Mouse (Mus musculus): Measurements from ENCODE around the gene Dgkd. TPM values are rescaled to one million over a fixed set of nuclear protein-coding genes. Genes with fewer than 3 reads are reported as not detected.

Dgkd gene
- 21.5 and 47.1 TPM in 2 replicates for polyA plus RNA-seq (2012; rRNA removed)

- TF ChIP-seq CTCF (IDR thresholded peaks at IDR 0.05; ENCODE audit: extremely low read depth, insufficient read length, insufficient replicate concordance, low read depth, low read length) = no peak
- TF ChIP-seq POLR2A (IDR thresholded peaks at IDR 0.05; ENCODE audit: low read depth, low read length) = peak; percentile 31
Measured at GRCm38 (mm10) chr1:87852892-87853600, at the start of gene Dgkd. Gene Dgkd (plus strand): TSS chr1:87853287.

GRCm38 (mm10) chr1:87803576-87803975 lies 49.5 kb upstream of the Dgkd start, which contains the start of gene Sag:
Gene Sag (plus strand): TSS chr1:87803680.
- Histone ChIP-seq H3K36me3 (ENCODE audit: control insufficient read depth, insufficient read depth, low read length) (no peaks in the 10 kb centered on the region), H3K4me3 (ENCODE audit: low read depth, low read length) (no peak within 1 kb of the TSS), H3K4me1 (ENCODE audit: control insufficient read depth, insufficient read depth, insufficient read length, low read length) (no peaks in the 10 kb centered on the region), H3K27ac (ENCODE audit: insufficient read depth, low read depth, low read length) (no peak within 1 kb of the TSS), H3K27me3 (ENCODE audit: control insufficient read depth, insufficient read depth, low read length) (no peaks in the 10 kb centered on the region)
- TF ChIP-seq POLR2A (IDR thresholded peaks at IDR 0.05; ENCODE audit: low read depth, low read length) = no peak
- WGBS = 66% methylated on average over 6 of the region's 6 CpGs

More at GRCm38 (mm10) chr1:87852892-87853600, at the start of gene Dgkd:
- H3K4me1 ChIP-seq (ENCODE audit: control insufficient read depth, insufficient read depth, insufficient read length, low read length) = peaks cover 9% of the 10 kb centered on the region; the same call in 1 of the 2 replicates
- no peaks in the 10 kb centered on the region for H3K27me3 ChIP-seq (ENCODE audit: control insufficient read depth, insufficient read depth, low read length)
- peak within 1 kb of the TSS; percentile 64 for H3K27ac ChIP-seq (ENCODE audit: insufficient read depth, low read depth, low read length)
- no peaks in the 10 kb centered on the region for H3K36me3 ChIP-seq (ENCODE audit: control insufficient read depth, insufficient read depth, low read length)
- under 1% methylated on average over 62 of the region's 74 CpGs for WGBS
- H3K4me3 ChIP-seq (ENCODE audit: low read depth, low read length) = peak within 1 kb of the TSS; percentile 88

GRCm38 (mm10) chr1:87807751-87808150 lies 45.3 kb upstream of the Dgkd start:
- no peaks in the 10 kb centered on the region for H3K36me3 ChIP-seq (ENCODE audit: control insufficient read depth, insufficient read depth, low read length)
- no peak for TF ChIP-seq CTCF (IDR thresholded peaks at IDR 0.05; ENCODE audit: extremely low read depth, insufficient read length, insufficient replicate concordance, low read depth, low read length)
- no peak for TF ChIP-seq POLR2A (IDR thresholded peaks at IDR 0.05; ENCODE audit: low read depth, low read length)
- H3K27me3 ChIP-seq (ENCODE audit: control insufficient read depth, insufficient read depth, low read length) = no peaks in the 10 kb centered on the region
- no peak overlapping the region for H3K27ac ChIP-seq (ENCODE audit: insufficient read depth, low read depth, low read length)
- no peaks in the 10 kb centered on the region for H3K4me1 ChIP-seq (ENCODE audit: control insufficient read depth, insufficient read depth, insufficient read length, low read length)
- 100% methylated on average over 1 of the region's 1 CpGs for WGBS
- H3K4me3 ChIP-seq (ENCODE audit: low read depth, low read length) = no peak overlapping the region

- Histone ChIP-seq H3K27ac (ENCODE audit: insufficient read depth, low read depth, low read length) (no peak overlapping the region), H3K4me3 (ENCODE audit: low read depth, low read length) (no peak overlapping the region), H3K4me1 (ENCODE audit: control insufficient read depth, insufficient read depth, insufficient read length, low read length) (no peaks in the 10 kb centered on the region), H3K36me3 (ENCODE audit: control insufficient read depth, insufficient read depth, low read length) (no peaks in the 10 kb centered on the region), H3K27me3 (ENCODE audit: control insufficient read depth, insufficient read depth, low read length) (no peaks in the 10 kb centered on the region)
- no peak for TF ChIP-seq CTCF (IDR thresholded peaks at IDR 0.05; ENCODE audit: extremely low read depth, insufficient read length, insufficient replicate concordance, low read depth, low read length)
- TF ChIP-seq POLR2A (IDR thresholded peaks at IDR 0.05; ENCODE audit: low read depth, low read length) = no peak
- WGBS = 81% methylated on average over 7 of the region's 7 CpGs
Measured at GRCm38 (mm10) chr1:87811391-87811790, 41.7 kb upstream of the Dgkd start.

GRCm38 (mm10) chr1:87812061-87812460 lies 41.0 kb upstream of the Dgkd start:
- H3K4me1 ChIP-seq (ENCODE audit: control insufficient read depth, insufficient read depth, insufficient read length, low read length) = no peaks in the 10 kb centered on the region
- H3K4me3 ChIP-seq (ENCODE audit: low read depth, low read length) = no peak overlapping the region
- H3K27ac ChIP-seq (ENCODE audit: insufficient read depth, low read depth, low read length) = no peak overlapping the region
- H3K36me3 ChIP-seq (ENCODE audit: control insufficient read depth, insufficient read depth, low read length) = no peaks in the 10 kb centered on the region
- no peaks in the 10 kb centered on the region for H3K27me3 ChIP-seq (ENCODE audit: control insufficient read depth, insufficient read depth, low read length)
- no peak for TF ChIP-seq POLR2A (IDR thresholded peaks at IDR 0.05; ENCODE audit: low read depth, low read length)
- no peak for TF ChIP-seq CTCF (IDR thresholded peaks at IDR 0.05; ENCODE audit: extremely low read depth, insufficient read length, insufficient replicate concordance, low read depth, low read length)
- WGBS = 44% methylated on average over 10 of the region's 10 CpGs

GRCm38 (mm10) chr1:87813155-87813554 lies 39.9 kb upstream of the Dgkd start:
- TF ChIP-seq CTCF (IDR thresholded peaks at IDR 0.05; ENCODE audit: extremely low read depth, insufficient read length, insufficient replicate concordance, low read depth, low read length) = no peak
- no peak for TF ChIP-seq POLR2A (IDR thresholded peaks at IDR 0.05; ENCODE audit: low read depth, low read length)
- Histone ChIP-seq H3K27ac (ENCODE audit: insufficient read depth, low read depth, low read length) (no peak overlapping the region), H3K27me3 (ENCODE audit: control insufficient read depth, insufficient read depth, low read length) (no peaks in the 10 kb centered on the region), H3K4me3 (ENCODE audit: low read depth, low read length) (no peak overlapping the region), H3K36me3 (ENCODE audit: control insufficient read depth, insufficient read depth, low read length) (no peaks in the 10 kb centered on the region), H3K4me1 (ENCODE audit: control insufficient read depth, insufficient read depth, insufficient read length, low read length) (no peaks in the 10 kb centered on the region)
- 84% methylated on average over 6 of the region's 6 CpGs for WGBS

- Histone ChIP-seq H3K27ac (ENCODE audit: insufficient read depth, low read depth, low read length) (no peak overlapping the region), H3K4me3 (ENCODE audit: low read depth, low read length) (no peak overlapping the region), H3K4me1 (ENCODE audit: control insufficient read depth, insufficient read depth, insufficient read length, low read length) (no peaks in the 10 kb centered on the region), H3K36me3 (ENCODE audit: control insufficient read depth, insufficient read depth, low read length) (no peaks in the 10 kb centered on the region), H3K27me3 (ENCODE audit: control insufficient read depth, insufficient read depth, low read length) (no peaks in the 10 kb centered on the region)
- TF ChIP-seq CTCF (IDR thresholded peaks at IDR 0.05; ENCODE audit: extremely low read depth, insufficient read length, insufficient replicate concordance, low read depth, low read length) = no peak
- no peak for TF ChIP-seq POLR2A (IDR thresholded peaks at IDR 0.05; ENCODE audit: low read depth, low read length)
- WGBS = 67% methylated on average over 7 of the region's 7 CpGs
Measured at GRCm38 (mm10) chr1:87813681-87814080, 39.4 kb upstream of the Dgkd start.

Data from small intestine, adult 2 months (tissue).